Mouse (Mus musculus) cerebellum, adult 11-12 months (tissue): ENCODE results near the gene Usp47.
A peak's percentile ranks its signal among the peaks of the same experiment; 100 is the strongest.
"Not testable (repeated sequence)": the region's sequence is repeated elsewhere in the genome, so short reads cannot be mapped to it uniquely, and the experiment has no call there.

Source experiments
- DNase-seq: peaks from one replicate; pipeline ENCODE4 v3.0.0; 2022

The Usp47 gene

DNA sequence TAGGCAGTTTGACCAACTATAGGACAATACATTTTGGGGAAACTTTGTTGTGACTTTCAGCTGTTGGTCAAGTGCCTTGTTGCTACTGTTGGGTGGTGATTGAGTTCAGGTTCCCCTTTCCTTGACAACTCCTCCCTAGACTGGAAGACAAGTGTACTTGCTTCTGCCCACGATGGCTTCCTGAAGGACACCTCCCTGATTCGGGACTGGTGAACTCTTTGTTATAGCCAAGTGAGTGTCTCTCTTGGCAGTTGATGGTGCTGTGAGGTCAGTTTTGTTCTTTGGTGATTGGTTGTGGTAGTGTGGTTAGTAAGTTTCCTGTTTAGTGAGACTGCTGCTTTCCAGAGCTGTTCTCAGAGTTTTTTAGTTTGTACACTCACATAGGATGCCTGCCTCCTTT lies 19.5 kb downstream of the Usp47 start:
- no peak for DNase-seq

DNA sequence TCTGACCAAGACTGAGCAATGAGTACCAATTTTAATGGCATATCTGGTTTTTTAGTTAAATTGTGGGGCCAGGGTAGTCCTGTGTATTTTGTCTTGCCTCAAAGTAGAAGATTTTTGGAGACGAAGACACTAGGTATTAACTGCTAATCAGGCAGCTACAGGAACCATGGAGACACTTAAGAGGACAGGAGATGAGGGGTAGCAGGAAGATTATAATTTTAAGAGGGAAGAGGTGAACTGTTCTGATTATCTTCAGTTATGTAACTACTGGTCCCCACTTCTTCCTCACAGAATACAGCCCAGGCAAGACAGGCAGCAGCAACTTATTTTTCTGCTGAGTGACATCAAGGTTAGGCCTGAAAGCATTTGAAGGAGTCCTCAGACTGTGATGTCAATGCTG lies 21.9 kb downstream of the Usp47 start:
- DNase-seq: no peak

DNA sequence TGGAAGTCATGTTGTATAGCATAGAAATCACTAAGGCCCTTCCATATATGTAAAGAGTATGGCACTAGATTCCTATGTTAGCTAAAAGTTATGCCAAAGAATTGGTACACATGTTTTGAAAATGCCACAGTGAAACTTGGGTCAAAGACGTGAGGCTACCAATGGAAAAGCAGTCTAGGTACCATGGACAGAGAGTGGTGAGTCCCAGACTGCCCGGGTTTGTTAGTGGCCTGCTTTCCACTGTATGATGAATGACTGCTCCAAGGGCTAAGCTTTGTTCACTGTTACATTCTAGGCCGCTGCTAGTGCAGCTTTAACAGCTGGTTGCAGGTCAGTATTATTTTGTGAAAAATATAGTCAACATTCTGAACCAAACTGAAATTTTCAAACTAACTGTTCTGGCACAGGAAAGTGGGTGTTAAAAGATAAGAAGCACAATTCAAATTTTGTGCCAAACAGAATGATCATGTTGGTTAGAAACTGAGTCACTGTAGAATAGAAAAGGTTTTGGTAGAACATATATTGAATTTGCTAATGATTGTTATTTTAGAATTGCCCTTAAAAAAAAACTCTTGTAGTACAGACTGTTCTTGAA lies 22.6 kb downstream of the Usp47 start:
- DNase-seq: no peak

DNA sequence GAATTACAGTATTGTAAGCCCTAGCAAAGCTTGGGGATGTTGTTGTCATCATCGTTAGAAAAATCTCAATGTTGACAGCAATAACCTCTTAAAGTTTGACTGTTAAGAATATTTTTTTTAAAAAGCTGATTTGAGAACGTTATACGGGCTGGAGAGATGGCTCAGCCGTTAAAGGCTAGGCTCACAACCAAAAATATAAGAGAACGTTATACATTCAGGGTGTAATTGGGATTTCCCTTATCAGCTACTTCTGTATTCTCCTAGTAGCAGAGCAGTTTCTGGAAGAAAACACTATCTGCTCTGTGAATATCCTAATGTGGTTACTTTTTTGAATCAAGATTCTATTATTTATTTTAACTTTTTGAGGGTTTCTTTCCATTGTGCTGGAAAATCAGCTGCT lies 25.3 kb downstream of the Usp47 start:
- no peak for DNase-seq

DNA sequence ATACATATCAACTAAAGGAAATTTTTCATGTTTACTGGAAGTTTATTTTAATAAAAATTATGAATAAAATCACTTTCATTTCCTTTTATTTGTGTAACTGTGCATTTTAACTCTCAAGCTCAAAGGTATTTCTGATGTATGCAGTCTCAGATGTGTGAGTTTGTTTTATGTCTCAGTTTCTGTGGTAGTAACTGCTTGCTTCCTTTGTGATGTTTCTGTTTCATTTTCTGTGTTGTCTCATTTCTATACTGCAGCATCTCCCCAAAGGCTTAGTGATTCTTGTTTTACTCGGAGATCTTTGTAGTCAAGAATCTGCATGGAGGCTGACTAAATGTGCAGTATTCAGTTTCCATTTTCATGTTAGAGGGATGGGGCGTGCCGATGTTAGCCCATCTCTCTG lies 30.4 kb downstream of the Usp47 start:
- no peak for DNase-seq

DNA sequence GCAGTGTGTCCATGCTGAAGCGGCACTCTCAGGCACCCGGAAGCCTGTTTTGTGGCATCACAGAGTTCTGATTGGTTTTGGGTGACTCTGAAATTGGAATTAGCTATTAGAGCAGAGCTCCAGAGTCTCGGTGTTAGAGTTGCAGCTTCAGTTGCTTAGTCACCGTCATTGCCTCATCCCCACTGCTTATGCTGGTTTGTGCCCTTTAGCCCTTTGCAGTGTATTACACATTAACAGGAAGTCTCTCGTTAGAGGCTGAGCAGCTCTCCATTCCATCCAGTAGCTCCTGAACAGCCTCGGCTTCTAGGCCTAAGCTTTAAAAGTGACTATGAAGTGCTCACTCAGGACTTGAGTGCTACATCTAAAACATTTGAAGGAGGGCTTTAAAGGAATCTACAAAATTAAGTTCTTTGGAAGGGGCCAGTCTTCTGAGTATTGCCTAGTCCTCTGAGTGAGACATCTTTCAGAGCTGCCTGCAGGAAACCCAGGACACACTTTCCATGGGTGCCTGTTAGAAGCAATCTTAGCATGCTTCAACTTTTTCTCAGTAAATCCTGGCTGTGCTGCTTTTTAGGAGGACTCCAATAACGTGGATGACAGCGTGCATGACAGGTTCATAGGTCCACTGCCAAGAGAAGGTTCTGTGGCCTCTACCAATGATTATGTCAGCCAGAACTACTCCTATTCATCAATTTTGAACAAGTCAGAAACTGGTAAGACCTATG lies 32.8 kb downstream of the Usp47 start:
- DNase-seq: no peak

DNA sequence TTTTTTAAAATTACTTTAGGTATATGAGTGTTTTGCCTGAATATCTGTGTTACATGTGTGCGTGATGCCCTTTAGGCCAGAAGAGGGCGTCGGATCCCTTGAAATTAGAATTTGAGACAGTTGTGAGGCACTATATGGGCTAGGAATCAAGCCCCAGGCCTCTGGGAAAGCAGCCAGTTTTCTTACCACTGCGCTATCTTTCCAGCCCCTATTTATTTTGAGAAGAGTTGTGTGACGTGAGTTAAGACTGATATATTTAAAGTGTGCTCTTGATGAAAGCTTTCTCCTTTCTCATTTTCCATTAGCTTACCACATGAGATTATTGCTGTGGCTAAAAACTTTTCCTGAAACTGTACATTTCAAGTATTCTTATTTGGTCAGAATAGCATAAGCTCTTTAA lies 51.6 kb downstream of the Usp47 start:
- DNase-seq: no peak

DNA sequence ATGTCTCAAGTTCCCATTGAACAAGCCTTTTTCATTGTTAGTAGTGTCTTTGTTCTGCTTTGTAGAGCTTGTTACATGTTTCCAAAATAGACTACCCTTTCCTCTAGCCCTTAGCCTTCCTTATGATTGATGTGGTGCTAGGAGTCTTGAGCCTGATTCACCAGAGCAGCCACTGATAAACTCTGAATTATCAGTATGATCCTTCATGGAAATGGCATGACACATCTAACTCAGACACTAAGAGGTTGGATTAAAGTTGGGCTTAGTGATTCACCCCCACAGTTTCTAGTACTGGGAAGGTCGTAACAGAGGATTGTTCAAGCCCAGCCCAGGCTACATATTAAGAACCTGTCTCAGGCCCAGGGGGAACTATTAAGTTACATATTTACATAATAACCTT lies 59.3 kb downstream of the Usp47 start:
- DNase-seq: no peak

DNA sequence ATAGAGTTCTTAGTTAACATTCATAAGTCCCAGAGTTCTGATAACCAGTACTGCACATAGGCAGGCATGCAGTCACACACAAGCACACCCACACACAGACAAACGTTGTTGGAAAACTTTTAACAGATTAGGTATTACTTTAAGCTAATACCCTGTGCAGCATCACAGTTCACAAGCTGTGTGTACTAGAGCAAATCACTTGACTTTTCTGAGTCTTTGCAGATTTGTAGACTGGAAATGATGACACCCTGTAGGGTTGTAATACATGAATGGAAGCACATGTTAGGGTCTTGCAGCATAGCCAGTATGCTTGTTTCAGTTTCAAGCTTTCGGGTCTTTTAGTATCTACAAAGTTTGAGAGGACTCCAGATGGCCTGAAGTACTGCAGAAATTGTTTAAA lies 60.9 kb downstream of the Usp47 start:
- no peak for DNase-seq

DNA sequence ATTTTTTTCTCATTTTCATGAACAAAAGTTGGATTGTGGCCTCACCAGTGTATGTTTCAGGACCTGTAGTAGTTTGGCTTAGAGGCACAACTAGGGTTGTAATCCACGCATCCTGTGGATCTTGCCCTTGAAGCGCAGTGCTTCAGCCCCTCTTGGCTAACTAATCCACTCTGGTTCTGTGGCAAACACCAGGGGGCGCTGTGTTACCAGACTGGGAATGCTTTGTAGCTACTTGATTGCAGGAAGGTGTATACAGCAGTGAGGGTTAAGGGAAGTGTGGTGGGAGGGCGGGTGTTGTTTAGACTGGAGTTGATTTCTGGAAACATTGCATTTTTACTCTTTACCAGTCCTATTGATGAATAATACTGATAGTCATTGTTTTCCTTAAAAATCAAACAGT lies 61.8 kb downstream of the Usp47 start:
- peak; percentile 72 for DNase-seq

DNA sequence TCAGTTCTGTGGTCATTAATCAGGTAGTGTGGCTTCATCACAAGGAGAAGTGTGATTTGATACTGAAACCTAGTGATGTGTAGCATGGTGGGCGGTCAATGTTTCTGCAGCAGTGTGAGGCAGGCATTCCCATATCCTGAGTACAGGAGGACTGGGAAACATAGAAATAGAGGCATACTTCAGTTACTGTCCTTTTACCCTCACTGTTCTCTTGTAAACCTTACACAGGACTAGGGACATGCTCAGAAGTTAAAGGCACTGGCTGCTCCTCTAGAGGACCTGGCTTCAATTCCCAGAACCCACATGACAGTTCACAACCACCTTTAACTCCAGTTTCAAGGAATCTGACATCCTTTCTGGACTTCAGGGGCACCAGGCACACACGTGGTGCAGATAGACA lies 62.9 kb downstream of the Usp47 start:
- DNase-seq: no peak

DNA sequence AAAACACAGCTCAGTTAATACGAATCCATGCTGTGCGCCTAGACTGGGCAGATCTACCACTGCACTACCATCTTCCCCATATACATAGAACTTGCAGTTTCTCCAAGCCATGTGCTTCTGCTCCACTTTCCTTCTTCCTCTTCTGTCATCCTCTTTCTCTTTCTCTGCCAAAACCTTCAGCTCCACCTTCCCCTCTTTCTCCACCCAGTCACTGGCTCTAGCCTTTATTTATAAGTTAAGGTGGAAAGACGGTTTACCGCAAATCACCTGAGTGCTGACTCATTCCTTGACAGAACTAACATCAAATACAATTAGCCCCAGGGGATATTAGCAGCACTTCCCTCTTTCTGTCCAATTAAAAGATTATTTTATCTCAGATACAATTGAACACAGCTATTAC lies 71.6 kb downstream of the Usp47 start:
- not testable (repeated sequence) for DNase-seq

DNA sequence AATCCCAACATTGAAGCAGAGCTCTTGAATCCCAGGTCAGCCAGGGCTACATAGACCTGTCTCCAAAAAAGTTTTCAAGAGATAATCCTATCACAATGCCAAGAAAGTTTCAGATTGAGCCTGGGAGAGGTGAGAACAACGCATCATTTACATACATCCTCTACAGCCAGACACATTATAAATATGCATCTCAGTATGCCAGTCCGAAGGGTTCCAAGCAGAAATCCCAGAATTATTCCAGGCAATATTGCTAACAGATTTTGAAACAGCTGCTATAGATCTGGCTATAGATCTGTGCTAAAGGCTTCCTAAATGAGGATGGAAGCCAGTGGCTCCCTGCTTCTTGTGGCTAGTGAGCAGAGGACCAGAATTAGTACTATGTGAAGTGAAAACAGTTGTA lies 77.6 kb downstream of the Usp47 start:
- no peak for DNase-seq

DNA sequence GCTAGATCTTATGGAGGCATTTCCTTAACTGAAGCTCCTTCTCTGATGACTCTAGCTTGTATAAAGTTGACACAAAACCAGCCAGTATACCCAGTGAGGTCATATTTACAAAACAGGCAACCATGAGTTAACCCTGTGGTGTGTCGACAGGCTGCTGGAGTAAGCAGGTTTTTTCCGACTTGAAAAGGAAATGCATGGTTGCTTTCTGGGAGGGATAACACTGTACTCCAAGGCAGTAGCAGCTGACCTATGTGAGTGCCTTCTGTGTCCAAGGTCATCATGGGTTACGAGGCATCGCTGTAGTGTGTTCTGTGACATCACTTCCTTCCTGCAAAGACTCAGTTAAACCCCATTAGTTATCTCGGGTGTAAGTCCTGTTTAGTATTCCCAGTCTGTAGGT lies 79.6 kb downstream of the Usp47 start:
- DNase-seq: no peak

DNA sequence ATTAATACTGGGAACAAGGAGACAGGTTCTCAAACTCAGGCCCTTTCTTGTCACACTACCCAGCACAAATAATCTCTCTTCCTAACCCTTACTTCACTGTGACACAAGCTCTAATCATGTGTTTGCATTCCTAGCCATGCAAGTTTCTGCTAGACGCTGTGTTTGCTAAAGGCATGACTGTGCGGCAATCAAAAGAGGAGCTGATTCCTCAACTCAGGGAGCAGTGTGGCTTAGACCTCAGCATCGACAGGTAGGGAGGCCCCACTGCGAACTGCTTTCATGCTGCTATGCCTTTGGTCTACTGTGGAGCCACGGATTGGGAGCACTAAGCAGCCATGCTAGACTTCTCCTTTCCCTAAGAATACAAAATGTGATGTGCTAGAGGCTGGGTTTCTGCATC lies 80.5 kb downstream of the Usp47 start:
- no peak for DNase-seq

DNA sequence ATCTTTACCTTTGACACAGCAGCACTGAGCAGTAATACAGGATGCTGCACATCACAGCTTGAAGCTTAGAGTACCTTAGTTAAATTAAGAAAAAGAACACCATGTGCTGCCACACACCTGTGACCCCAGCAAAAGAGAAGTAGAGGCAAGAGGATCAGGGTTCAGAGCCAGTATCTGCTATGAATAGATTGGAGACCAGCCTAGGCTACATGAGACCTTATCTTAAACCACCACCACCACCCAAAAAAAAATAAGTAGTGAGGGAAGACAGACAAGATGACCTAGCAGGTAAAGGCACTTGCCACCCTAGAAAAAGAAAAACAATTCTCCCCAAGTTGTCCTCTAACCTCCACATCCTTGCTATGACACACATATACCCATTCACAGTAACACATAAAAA lies 85.5 kb downstream of the Usp47 start:
- no peak for DNase-seq

DNA sequence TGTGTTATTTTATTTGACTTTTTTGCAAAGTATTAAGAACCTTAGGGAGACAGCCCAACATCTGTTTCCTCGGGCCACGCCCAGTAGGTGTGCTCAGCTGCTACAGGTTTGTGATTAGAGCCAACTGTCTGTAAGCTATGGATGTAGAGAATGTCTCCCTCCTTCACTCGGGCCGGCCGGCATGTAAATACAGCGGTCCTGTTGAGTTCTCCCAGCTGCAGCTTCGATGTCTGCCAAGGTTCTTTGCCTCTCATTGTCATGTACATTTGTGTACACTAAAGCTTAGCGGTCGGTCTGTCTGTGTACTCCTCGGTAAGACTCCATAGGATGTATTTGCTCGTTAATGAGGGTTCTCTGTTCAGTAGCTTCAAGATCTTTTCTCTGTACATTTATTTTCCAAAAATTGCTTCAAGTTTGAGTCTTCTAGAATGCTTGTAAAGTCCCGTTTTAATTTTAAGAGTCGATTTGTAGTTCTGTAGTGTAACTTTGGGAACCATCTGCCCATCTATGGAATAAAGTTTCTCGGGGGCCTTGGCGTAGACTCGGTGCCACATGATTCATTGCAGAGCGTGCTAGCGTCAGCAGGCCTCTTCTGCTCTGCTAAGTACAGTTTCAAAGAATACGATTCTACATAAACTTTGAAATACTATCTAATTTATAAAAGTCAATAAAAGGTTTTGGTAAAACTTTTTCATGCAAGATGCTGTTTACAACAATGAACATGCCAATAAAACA lies 87.5 kb downstream of the Usp47 start:
- DNase-seq: no peak

DNA sequence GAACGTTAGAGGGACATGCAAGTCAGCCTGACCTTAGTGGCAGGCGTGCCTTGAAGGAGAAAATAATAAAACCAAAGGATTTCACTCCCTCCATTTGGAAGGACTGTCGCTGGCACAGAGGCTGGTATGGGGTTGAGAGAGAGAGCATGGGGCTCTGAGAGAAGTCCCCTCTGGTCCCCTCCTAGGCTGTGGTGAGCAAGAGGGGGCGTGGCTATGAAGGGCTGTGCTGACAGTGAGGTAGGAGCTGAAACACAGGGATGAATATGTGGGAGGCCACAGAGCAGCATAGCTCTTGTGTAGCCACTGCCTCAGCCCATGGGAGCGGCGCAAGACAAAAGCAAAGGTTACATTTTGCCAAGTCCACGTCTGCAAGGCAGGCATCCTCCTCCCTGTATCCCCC lies 94.2 kb downstream of the Usp47 start:
- no peak for DNase-seq

DNA sequence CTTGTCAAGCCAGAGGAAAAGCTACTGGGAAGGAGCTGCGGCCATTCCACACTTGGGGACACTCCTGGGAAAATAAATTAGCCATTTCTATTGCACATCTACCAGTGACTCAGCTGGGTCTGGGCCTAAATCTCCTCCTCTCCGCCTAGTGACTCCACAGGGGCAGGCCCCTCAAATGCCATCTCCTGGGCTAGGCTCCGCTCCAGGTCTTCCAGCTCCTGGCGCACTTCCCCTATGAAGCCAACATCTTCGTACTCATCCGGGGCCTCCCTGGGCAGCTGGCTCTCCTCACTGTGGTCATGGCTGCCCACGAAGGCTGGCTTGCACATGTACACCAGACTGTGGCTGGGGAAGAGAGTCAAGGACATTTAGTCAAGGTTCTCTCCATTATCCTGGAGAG lies 94.8 kb downstream of the Usp47 start:
- no peak for DNase-seq

DNA sequence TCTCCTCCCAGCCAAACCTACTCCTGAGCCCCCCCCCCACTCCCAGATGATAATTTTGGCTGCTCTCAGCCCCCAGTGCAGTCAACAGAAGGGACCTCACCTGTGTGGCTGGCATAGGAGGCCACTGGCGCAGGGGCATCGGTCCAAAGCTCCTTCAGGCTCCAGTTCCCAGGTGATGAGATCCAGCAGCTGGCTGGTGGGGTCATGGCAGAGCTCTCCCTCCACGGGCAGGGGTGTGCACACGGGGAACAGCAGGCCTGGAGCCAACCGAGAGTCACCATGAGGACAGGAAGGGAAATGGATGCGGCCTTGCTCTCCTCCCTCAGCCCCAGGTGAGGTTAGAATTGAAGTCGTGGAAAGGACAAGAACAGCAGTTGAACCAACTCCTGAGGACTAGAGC lies 95.9 kb downstream of the Usp47 start:
- peak; percentile 54 for DNase-seq

DNA sequence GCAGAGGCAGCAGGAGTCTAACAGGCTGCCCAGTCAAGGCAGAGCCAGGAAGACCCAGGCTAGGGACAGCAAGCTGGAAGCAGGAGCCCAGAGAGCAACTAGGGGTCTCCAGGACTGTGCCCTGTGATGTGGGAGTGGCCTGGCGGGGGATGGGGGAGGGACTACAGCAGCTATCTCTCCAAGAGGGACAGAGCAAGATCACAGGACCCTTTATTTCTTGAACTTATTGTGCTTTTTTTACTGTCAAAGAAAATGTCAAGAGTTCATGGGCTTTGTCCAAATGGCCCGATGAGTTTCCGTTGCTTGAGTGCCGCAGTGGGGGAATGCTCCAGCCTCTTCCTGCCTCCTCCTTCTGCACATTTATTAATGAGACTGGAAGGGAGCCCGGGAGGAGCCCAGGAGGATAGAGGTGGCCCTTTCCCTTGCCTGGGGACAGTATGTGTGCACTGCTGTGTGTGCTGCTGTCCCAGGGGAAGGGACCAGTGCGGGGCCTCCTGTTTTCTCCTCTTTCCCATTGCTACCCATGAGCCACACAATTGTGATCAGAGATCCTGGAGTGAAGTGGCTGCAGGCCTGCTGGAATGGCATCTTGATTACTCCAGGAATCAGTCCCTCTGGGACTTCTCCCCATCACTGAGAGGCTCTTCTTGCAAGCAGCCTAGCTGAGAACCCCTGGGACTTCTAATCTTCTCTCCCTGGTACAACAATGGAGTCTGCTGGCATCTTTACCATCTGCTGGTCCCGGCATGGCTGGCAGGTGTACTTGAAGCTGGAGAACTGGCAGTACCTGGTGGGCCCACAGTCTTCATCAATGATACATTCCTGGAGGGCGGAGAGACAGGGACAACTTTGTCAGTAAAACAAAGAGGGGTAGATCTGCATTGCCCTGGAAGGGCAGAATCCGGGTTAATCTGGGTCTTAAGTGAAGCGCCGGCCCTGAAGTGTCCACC lies 97.8 kb downstream of the Usp47 start:
- DNase-seq: peak; percentile 81

DNA sequence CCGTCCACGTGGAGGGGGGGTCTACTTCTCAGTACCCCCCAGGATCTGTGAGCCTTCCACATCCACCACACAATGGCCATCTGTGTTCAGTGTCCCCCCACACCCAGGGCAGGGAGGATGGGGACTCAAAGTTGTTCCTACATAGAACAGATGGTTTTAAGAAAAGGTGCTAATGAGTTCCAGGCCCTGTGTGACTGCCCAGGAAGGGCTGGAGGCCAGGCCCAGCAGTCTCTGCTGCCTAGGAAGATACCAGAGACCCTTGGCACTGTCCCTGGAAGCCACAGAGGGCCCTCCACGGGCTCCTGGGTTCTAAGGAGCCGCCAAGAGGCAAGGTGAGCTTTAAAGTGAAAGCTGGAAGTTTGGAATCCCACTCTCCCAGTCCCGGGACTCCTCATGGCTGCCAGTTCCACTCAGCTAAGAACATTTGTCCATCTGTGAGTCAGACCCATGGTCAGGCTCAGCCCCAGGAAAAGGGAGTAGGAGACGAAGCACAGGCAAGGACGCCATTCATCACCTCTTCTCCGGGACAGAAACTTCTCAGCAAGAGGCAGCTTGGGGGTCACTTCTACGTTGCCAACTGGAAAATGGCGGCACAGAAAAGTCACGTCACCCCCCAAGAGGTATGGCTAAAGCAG lies 98.7 kb downstream of the Usp47 start:
- peak; percentile 93 for DNase-seq

DNA sequence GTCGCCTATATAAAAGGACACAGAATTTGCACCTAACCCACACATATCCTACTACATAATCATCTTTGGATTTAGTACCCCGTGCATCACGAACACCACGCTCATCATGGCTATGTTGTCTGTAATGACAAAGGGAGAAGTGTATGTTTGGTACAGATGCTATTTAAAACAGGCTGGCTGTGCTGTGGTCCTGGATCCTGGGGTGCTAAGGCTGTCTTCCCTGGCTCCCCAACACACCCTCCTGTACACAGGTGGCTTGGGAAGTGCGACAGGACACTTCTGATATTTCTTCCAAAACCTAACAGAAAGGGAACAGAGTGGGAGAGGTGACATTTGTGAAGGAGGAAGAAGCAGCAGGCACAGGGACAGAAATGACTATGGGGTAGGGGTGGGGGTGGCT lies 100.3 kb downstream of the Usp47 start:
- DNase-seq: no peak
